Mouse (Mus musculus): ENCODE measurements around the gene Slc1a3. TPM values are rescaled to one million over a fixed set of nuclear protein-coding genes. Genes with fewer than 3 reads are reported as not detected.

Gene Slc1a3
- polyA plus RNA-seq, 2 experiments: 0.27 to 0.39 TPM

- H3K9ac ChIP-seq (replicated peaks): no peak overlapping the region
- H3K27me3 ChIP-seq (ENCODE audit: control insufficient read depth, insufficient read depth, low read length): no peaks in the 10 kb centered on the region
- H3K9me3 ChIP-seq (ENCODE audit: control insufficient read depth, low read length): no peaks in the 10 kb centered on the region
- ATAC-seq (ENCODE audit: insufficient read depth) (no peak), DNase-seq (ENCODE audit: low read depth in 3 of 3, low spot score in 3 of 3) (no peak)
- no peak overlapping the region for H3K27ac ChIP-seq
- H3K4me2 ChIP-seq (ENCODE audit: low read depth): no peak overlapping the region
- no peak overlapping the region for H3K4me3 ChIP-seq (ENCODE audit: insufficient read depth in 1 of 2, low read depth in 2 of 2, low read length in 2 of 2)
- 73% methylated on average over 4 of the region's 4 CpGs for WGBS (ENCODE audit: insufficient replicate concordance)
- no peaks in the 10 kb centered on the region for H3K36me3 ChIP-seq (replicated peaks; ENCODE audit: control insufficient read depth, insufficient read depth, low read depth)
- TF ChIP-seq CTCF (IDR thresholded peaks at IDR 0.05; ENCODE audit: low read depth): no peak
- TF ChIP-seq EP300 (IDR thresholded peaks at IDR 0.05; ENCODE audit: low read depth): no peak
- H3K4me1 ChIP-seq (replicated peaks; ENCODE audit: control insufficient read depth in 2 of 2, insufficient read depth in 2 of 2, low read length in 1 of 2): no peaks in the 10 kb centered on the region
Measured at GRCm38 (mm10) chr15:8675616-8676015, 34.9 kb downstream of the Slc1a3 start.

DNA sequence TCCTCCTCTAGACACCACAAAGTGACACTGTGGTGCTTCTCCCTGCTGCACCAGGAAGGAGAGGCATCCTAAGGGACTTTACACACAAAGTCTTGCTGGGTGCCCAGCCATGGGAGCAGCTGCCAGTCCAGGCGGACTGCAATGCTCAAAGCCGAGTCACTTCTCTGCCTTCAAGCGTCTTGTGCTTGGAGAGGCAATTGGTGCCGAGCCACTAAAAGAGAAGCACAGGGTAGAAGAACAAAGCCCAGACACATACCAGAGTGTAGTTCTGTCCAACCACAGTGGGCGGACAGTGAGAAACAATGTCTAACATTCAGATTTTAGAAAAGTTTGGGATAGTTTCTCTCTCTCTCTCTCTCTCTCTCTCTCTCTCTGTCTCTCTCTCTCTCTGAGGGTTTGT, 38.0 kb downstream of the Slc1a3 start:
- 61% methylated on average over 5 of the region's 5 CpGs for WGBS (ENCODE audit: insufficient replicate concordance)
- no peaks in the 10 kb centered on the region for H3K36me3 ChIP-seq (replicated peaks; ENCODE audit: control insufficient read depth, insufficient read depth, low read depth)
- H3K27ac ChIP-seq: no peak overlapping the region
- no peak for ATAC-seq (ENCODE audit: insufficient read depth)
- no peak for DNase-seq (ENCODE audit: low read depth in 3 of 3, low spot score in 3 of 3)
- no peaks in the 10 kb centered on the region for H3K27me3 ChIP-seq (ENCODE audit: control insufficient read depth, insufficient read depth, low read length)
- no peak for TF ChIP-seq EP300 (IDR thresholded peaks at IDR 0.05; ENCODE audit: low read depth)
- no peak for TF ChIP-seq CTCF (IDR thresholded peaks at IDR 0.05; ENCODE audit: low read depth)
- H3K9ac ChIP-seq (replicated peaks): no peak overlapping the region
- no peaks in the 10 kb centered on the region for H3K4me1 ChIP-seq (replicated peaks; ENCODE audit: control insufficient read depth in 2 of 2, insufficient read depth in 2 of 2, low read length in 1 of 2)
- no peak overlapping the region for H3K4me3 ChIP-seq (ENCODE audit: insufficient read depth in 1 of 2, low read depth in 2 of 2, low read length in 2 of 2)
- no peaks in the 10 kb centered on the region for H3K9me3 ChIP-seq (ENCODE audit: control insufficient read depth, low read length)
- no peak overlapping the region for H3K4me2 ChIP-seq (ENCODE audit: low read depth)

DNA sequence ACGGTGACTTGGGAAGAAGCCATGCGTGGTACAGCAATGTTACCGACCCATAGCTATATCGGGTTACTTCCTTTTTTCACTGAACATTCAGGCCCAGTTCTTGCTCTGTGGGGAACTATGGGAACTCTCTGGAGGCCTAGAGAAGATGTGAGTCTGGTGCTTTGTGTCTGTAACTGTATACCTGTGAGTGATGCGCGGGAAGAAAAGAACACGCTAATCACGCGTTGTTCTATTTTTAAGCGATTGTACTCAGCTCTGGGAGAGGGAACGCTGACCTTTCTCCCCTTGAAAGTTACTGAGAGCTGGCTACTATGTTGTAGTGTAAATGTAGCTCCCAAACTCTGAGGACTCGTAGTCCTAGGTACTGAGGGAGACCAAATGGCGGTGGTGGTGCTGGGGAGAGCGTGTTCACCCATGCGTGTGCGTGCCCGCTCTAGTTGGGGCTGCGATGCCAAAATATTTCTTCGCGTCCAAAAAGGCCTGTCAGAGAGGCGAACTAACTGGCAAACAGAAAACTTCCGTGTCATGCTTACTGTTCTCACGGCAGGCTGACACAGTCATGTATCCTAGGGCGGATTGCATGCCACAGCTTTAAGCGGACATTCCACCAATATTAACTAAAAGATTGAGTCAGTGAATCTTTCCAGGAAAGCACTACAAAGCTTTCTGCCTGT, 42.6 kb downstream of the Slc1a3 start:
- Histone ChIP-seq H3K9ac (replicated peaks) (no peak overlapping the region), H3K4me2 (ENCODE audit: low read depth) (no peak overlapping the region), H3K4me1 (replicated peaks; ENCODE audit: control insufficient read depth in 2 of 2, insufficient read depth in 2 of 2, low read length in 1 of 2) (peaks cover 0 to 7% of the 10 kb centered on the region in 2 experiments; a peak in 2 of 4 replicates), H3K36me3 (replicated peaks; ENCODE audit: control insufficient read depth, insufficient read depth, low read depth) (no peaks in the 10 kb centered on the region), H3K4me3 (ENCODE audit: insufficient read depth in 1 of 2, low read depth in 2 of 2, low read length in 2 of 2) (no peak overlapping the region), H3K9me3 (ENCODE audit: control insufficient read depth, low read length) (no peaks in the 10 kb centered on the region), H3K27ac (no peak overlapping the region), H3K27me3 (ENCODE audit: control insufficient read depth, insufficient read depth, low read length) (peaks cover 5% of the 10 kb centered on the region; the same call in 1 of the 2 replicates)
- DNase-seq (ENCODE audit: low read depth in 3 of 3, low spot score in 3 of 3) (no peak), ATAC-seq (ENCODE audit: insufficient read depth) (no peak)
- WGBS (ENCODE audit: insufficient replicate concordance): 77% methylated on average over 25 of the region's 25 CpGs
- TF ChIP-seq CTCF (IDR thresholded peaks at IDR 0.05; ENCODE audit: low read depth): no peak
- no peak for TF ChIP-seq EP300 (IDR thresholded peaks at IDR 0.05; ENCODE audit: low read depth)

DNA sequence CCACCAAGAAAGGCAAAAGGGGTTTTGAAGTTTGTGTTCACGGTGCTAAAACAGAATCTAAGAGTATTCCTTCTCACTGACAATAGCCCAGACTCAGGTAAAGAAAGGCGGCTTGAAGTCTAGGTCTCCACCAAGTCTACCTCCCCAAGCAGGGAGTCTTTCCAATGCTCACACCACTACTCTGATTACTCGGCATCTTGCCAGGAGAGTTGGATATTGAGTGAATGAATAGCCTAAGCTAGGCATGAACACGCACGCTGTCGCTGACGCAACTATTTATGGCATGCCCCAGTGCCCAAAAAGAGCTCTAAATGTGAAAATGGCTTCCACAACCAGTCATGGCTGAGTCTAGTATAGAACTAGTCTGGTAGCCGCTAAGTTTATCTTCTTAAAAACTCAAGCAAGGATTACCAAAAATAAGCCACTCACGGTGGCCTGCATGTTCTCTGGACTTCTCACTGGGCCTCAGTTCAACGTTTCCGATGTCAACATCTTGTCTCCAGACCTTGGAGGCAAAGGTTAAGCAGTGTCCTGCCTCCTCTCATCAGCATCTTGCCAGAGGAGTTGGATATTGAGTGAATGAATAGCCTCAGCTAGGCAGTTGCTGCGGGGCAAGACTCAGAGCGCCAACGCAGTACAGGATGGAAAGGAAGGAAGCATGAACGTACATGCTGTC, 44.8 kb downstream of the Slc1a3 start:
- no peak for DNase-seq (ENCODE audit: low read depth in 3 of 3, low spot score in 3 of 3)
- Histone ChIP-seq H3K27me3 (ENCODE audit: control insufficient read depth, insufficient read depth, low read length) (peaks cover 5% of the 10 kb centered on the region), H3K9ac (replicated peaks) (no peak overlapping the region), H3K4me3 (ENCODE audit: insufficient read depth in 1 of 2, low read depth in 2 of 2, low read length in 2 of 2) (no peak overlapping the region), H3K36me3 (replicated peaks; ENCODE audit: control insufficient read depth, insufficient read depth, low read depth) (no peaks in the 10 kb centered on the region), H3K27ac (no peak overlapping the region), H3K4me2 (ENCODE audit: low read depth) (no peak overlapping the region), H3K4me1 (replicated peaks; ENCODE audit: control insufficient read depth in 2 of 2, insufficient read depth in 2 of 2, low read length in 1 of 2) (peaks cover 0 to 21% of the 10 kb centered on the region in 2 experiments; a peak in 3 of 4 replicates), H3K9me3 (ENCODE audit: control insufficient read depth, low read length) (no peaks in the 10 kb centered on the region)
- TF ChIP-seq EP300 (IDR thresholded peaks at IDR 0.05; ENCODE audit: low read depth) (no peak), CTCF (IDR thresholded peaks at IDR 0.05; ENCODE audit: low read depth) (no peak)
- 73% methylated on average over 15 of the region's 15 CpGs for WGBS (ENCODE audit: insufficient replicate concordance)
- no peak for ATAC-seq (ENCODE audit: insufficient read depth)

DNA sequence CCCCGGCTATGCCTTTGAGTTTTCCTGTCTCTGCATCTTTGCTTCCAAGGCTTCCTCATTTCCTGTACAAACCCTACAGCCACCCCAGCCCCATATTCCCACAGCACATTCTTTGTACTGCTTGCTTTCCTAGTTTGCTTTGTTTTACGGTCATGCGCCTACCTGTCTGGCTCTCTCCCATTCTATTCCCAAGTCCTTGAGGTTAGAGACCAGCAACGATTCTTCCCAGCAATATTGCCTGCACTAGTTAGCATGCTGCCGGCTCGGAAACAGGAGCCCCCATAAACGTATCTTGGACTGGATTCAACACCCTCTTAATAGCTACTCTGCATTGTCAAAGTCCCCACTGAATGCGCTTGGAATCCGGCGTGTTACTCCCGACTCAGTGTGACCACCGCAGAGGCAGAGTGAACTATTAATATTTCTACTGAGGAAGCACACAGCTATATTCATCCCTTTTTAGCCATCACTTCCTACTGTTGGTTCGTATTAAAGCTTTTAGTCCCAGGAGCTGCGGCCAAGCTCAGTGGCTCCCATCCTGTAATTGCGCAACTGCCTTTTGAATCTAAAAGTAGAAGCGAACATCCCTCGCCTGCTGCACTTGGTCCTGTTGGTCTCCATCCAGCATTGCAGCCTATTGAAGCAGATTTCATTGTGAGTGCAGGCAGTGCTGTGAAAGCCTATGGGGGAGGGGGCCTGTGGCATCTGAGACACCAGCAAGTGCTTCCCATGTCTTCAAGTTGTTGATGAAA, 47.0 kb downstream of the Slc1a3 start:
- DNase-seq (ENCODE audit: low read depth in 3 of 3, low spot score in 3 of 3) (no peak), ATAC-seq (ENCODE audit: insufficient read depth) (no peak)
- Histone ChIP-seq H3K4me1 (replicated peaks; ENCODE audit: control insufficient read depth in 2 of 2, insufficient read depth in 2 of 2, low read length in 1 of 2) (peaks cover 0 to 22% of the 10 kb centered on the region in 2 experiments; a peak in 3 of 4 replicates), H3K9me3 (ENCODE audit: control insufficient read depth, low read length) (no peaks in the 10 kb centered on the region), H3K27ac (no peak overlapping the region), H3K4me3 (ENCODE audit: insufficient read depth in 1 of 2, low read depth in 2 of 2, low read length in 2 of 2) (no peak overlapping the region), H3K4me2 (ENCODE audit: low read depth) (no peak overlapping the region), H3K36me3 (replicated peaks; ENCODE audit: control insufficient read depth, insufficient read depth, low read depth) (no peaks in the 10 kb centered on the region), H3K27me3 (ENCODE audit: control insufficient read depth, insufficient read depth, low read length) (peaks cover 5% of the 10 kb centered on the region), H3K9ac (replicated peaks) (no peak overlapping the region)
- 36% methylated on average over 17 of the region's 17 CpGs for WGBS (ENCODE audit: insufficient replicate concordance)
- TF ChIP-seq EP300 (IDR thresholded peaks at IDR 0.05; ENCODE audit: low read depth): no peak
- TF ChIP-seq CTCF (IDR thresholded peaks at IDR 0.05; ENCODE audit: low read depth): no peak

All from liver, embryonic 14.5 days (tissue).